In genomic region chr14:32332515-32333445, GRCm38 (mm10) we compare ENCODE assay signal across 28 mouse cellular contexts. TPM values are rescaled to one million over a fixed set of nuclear protein-coding genes. Genes with fewer than 3 reads are reported as not detected.
DNase-seq lines count a peak whose midpoint lies in the region; ATAC-seq lines count a peak whose summit lies in the region.
"Had no signal": no experiment of that assay in that cellular context is flagged by ENCODE, and none has a peak within 500 bp of the region (broad histone marks: within the 10 kb centered on the region; RNA-seq: fewer than 3 reads in every experiment).

No protein-coding gene starts in this region.

- peaks cover 12% of the 10 kb centered on the region; the same call in 1 of the 2 replicates for H3K36me3 ChIP-seq in forebrain, embryonic 15.5 days
- no peaks in the 10 kb centered on the region for H3K36me3 ChIP-seq in forebrain, embryonic 11.5 days (ENCODE audit: control insufficient read depth, insufficient read depth, low read length)
- peaks cover 30% of the 10 kb centered on the region for H3K36me3 ChIP-seq in neural tube, embryonic 13.5 days
- H3K36me3 ChIP-seq: liver, embryonic 13.5 days had no signal

- no peak overlapping the region for H3K9ac ChIP-seq in forebrain, embryonic 15.5 days (replicated peaks)
- no peak overlapping the region for H3K9ac ChIP-seq in forebrain, embryonic 11.5 days (ENCODE audit: low read length)
- H3K9ac ChIP-seq in neural tube, embryonic 13.5 days: no peak overlapping the region
- H3K9ac ChIP-seq: heart, embryonic 13.5 days; limb, embryonic 13.5 days; liver, embryonic 13.5 days; stomach, embryonic 15.5 days had no signal

- DNase-seq in forebrain, embryonic 11.5 days (ENCODE audit: low spot score): no peak
- peak; percentile 41 for DNase-seq in left cerebral cortex, postnatal 4 days
- no peak for DNase-seq in left cerebral cortex, postnatal 14 days (ENCODE audit: low spot score in 2 of 2)
- no peak for DNase-seq in neural tube, embryonic 10.5 days (ENCODE audit: extremely low spot score, low spot score)
- DNase-seq: adrenal gland, adult 8-10 months; cerebellum, adult 8-10 months; gastrocnemius, postnatal 25 days; heart, adult 2 months; liver, embryonic 13.5 days; lung, adult 2 months; lung, postnatal 14 days; thymus, postnatal 25 days had no signal

- peak; percentile 53; the same call in 1 of the 2 replicates for ATAC-seq in forebrain, embryonic 15.5 days (replicated peaks)
- ATAC-seq in forebrain, embryonic 11.5 days (replicated peaks; ENCODE audit: low FRiP score): no peak
- ATAC-seq in neural tube, embryonic 13.5 days (ENCODE audit: low read depth): peak; percentile 38
- ATAC-seq: intestine, postnatal 0 days had no signal

- H3K9me3 ChIP-seq in forebrain, embryonic 15.5 days: no peaks in the 10 kb centered on the region
- H3K9me3 ChIP-seq in forebrain, embryonic 11.5 days (ENCODE audit: control insufficient read depth, low read length): no peaks in the 10 kb centered on the region
- no peaks in the 10 kb centered on the region for H3K9me3 ChIP-seq in neural tube, embryonic 13.5 days
- H3K9me3 ChIP-seq: heart, embryonic 13.5 days; limb, embryonic 13.5 days; liver, embryonic 13.5 days; stomach, embryonic 15.5 days had no signal

- intact Hi-C loops in left cerebral cortex, postnatal 4 days (cut with DNase I): no loop called here
- intact Hi-C loops in left cerebral cortex, postnatal 14 days (cut with DNase I): no loop called here

- no peak overlapping the region for H3K4me2 ChIP-seq in forebrain, embryonic 15.5 days (replicated peaks)
- no peak overlapping the region for H3K4me2 ChIP-seq in forebrain, embryonic 11.5 days (ENCODE audit: low read depth, low read length, severe bottlenecking)
- H3K4me2 ChIP-seq in neural tube, embryonic 13.5 days: no peak overlapping the region
- H3K4me2 ChIP-seq: heart, embryonic 13.5 days; limb, embryonic 13.5 days; liver, embryonic 13.5 days; stomach, embryonic 15.5 days had no signal

- 65% methylated on average over 20 of the region's 20 CpGs for WGBS in forebrain, embryonic 15.5 days
- 92% methylated on average over 20 of the region's 20 CpGs for WGBS in forebrain, embryonic 11.5 days
- 71% methylated on average over 20 of the region's 20 CpGs for whole genome bisulfite sequencing in neural tube, embryonic 13.5 days

- H3K4me3 ChIP-seq in forebrain, embryonic 15.5 days: no peak overlapping the region
- no peak overlapping the region for H3K4me3 ChIP-seq in forebrain, embryonic 11.5 days (ENCODE audit: low read depth, low read length)
- H3K4me3 ChIP-seq in neural tube, embryonic 13.5 days: no peak overlapping the region
- H3K4me3 ChIP-seq: heart, adult 2 months; heart, embryonic 13.5 days; layer of hippocampus, adult 2 months; limb, embryonic 13.5 days; liver, embryonic 13.5 days; stomach, embryonic 15.5 days had no signal

- H3K4me1 ChIP-seq in forebrain, embryonic 15.5 days: peaks cover 9% of the 10 kb centered on the region
- H3K4me1 ChIP-seq in forebrain, embryonic 11.5 days (replicated peaks; ENCODE audit: control insufficient read depth, insufficient read depth, low read length): no peaks in the 10 kb centered on the region
- peaks cover 16% of the 10 kb centered on the region for H3K4me1 ChIP-seq in neural tube, embryonic 13.5 days (replicated peaks)
- H3K4me1 ChIP-seq: heart, embryonic 13.5 days; limb, embryonic 13.5 days; liver, embryonic 13.5 days; stomach, embryonic 15.5 days had no signal

- no peaks in the 10 kb centered on the region for H3K27me3 ChIP-seq in forebrain, embryonic 15.5 days
- H3K27me3 ChIP-seq in forebrain, embryonic 11.5 days (ENCODE audit: control insufficient read depth, insufficient read depth, low read length): no peaks in the 10 kb centered on the region
- no peaks in the 10 kb centered on the region for H3K27me3 ChIP-seq in neural tube, embryonic 13.5 days
- H3K27me3 ChIP-seq: heart, embryonic 13.5 days; limb, embryonic 13.5 days; liver, embryonic 13.5 days; stomach, embryonic 15.5 days had no signal

- no peak overlapping the region for H3K27ac ChIP-seq in forebrain, embryonic 15.5 days (replicated peaks)
- H3K27ac ChIP-seq in forebrain, embryonic 11.5 days (ENCODE audit: low read depth, low read length): no peak overlapping the region
- H3K27ac ChIP-seq in neural tube, embryonic 13.5 days (replicated peaks): no peak overlapping the region
- H3K27ac ChIP-seq: heart, adult 2 months; heart, embryonic 13.5 days; layer of hippocampus, adult 2 months; limb, embryonic 13.5 days; liver, embryonic 13.5 days; stomach, embryonic 15.5 days had no signal

RNA-seq across cellular contexts. Expression of gene Ogdhl, which starts 11.0 kb away (rescaled TPM):
- 26.2 TPM in 2 replicates for polyA plus RNA-seq in forebrain, embryonic 15.5 days (2015; fragmentation: Nextera tagmentation; extraction: Ambion mirVana)
- 18.3 and 18.8 TPM in 2 replicates for polyA plus RNA-seq in forebrain, embryonic 11.5 days (2014; fragmentation: Nextera tagmentation; extraction: Ambion mirVana)
- 10 to 100 TPM; 35.3 to 40.3 TPM for total RNA-seq in left cerebral cortex, postnatal 4 days (2021)
- total RNA-seq in left cerebral cortex, postnatal 14 days (2021): 10 to 100 TPM; 75.7 to 77.6 TPM
- polyA plus RNA-seq in neural tube, embryonic 13.5 days (2015; fragmentation: Nextera tagmentation; extraction: Ambion mirVana): 20.4 and 20.6 TPM in 2 replicates
- total RNA-seq: megakaryocyte progenitor cell, adult 5-6 weeks; monocyte, adult 5-6 weeks had no signal

RNA-seq across cellular contexts. Expression of gene 1700024G13Rik, which starts 55.4 kb away (rescaled TPM):
- polyA plus RNA-seq in forebrain, embryonic 15.5 days (2015; fragmentation: Nextera tagmentation; extraction: Ambion mirVana): 0.45 and 0.89 TPM in 2 replicates
- not detected in 2 replicates for polyA plus RNA-seq in forebrain, embryonic 11.5 days (2014; fragmentation: Nextera tagmentation; extraction: Ambion mirVana)
- total RNA-seq in left cerebral cortex, postnatal 4 days (2021): not detected
- total RNA-seq in left cerebral cortex, postnatal 14 days (2021): not detected
- 0.24 TPM in 1 of 2 replicates, not detected in the other for polyA plus RNA-seq in neural tube, embryonic 13.5 days (2015; fragmentation: Nextera tagmentation; extraction: Ambion mirVana)
- total RNA-seq: adrenal gland, adult 8-10 months; common myeloid progenitor, adult 5-6 weeks; gastrocnemius, postnatal 25 days; heart, adult 2 months; heart, postnatal 25 days; layer of hippocampus, postnatal 25 days; megakaryocyte progenitor cell, adult 5-6 weeks; MEL; monocyte, adult 5-6 weeks had no signal
- polyA plus RNA-seq: C2C12; heart, embryonic 13.5 days; kidney, embryonic 14.5 days; limb, embryonic 13.5 days; liver, embryonic 13.5 days; neural tube, embryonic 11.5 days had no signal
